Mouse (Mus musculus) stomach, embryonic 16.5 days (tissue): ENCODE measurements around the gene Cox10. TPM values are rescaled to one million over a fixed set of nuclear protein-coding genes. Genes with fewer than 3 reads are reported as not detected.

Source experiments
- polyA plus RNA-seq: library from polyadenylated mRNA; unstranded; fragments of >200 nt; fragmentation: Nextera tagmentation; extraction: Ambion mirVana; gene quantifications from 2 replicates; pipeline ENCODE4 v1.2.1, GENCODE M21; 2015

Cox10 gene
- polyA plus RNA-seq, 1 experiment from 2014 or later, result 23.7 TPM

Other genes starting within 250 kb of the Cox10 start
- gene Hs3st3b1, start 157.2 kb downstream of the Cox10 start, polyA plus RNA-seq, result 9.4 and 9.6 TPM in 2 replicates